Mouse (Mus musculus) testis, postnatal 10 days (tissue): ENCODE measurements around the gene Stard10.
A peak's percentile ranks its signal among the peaks of the same experiment; 100 is the strongest.

ENCODE experiments used
- DNase-seq: peaks from one replicate; pipeline ENCODE4 v3.0.0; 2021; ENCODE audit warnings: low spot score

Gene Stard10

DNA sequence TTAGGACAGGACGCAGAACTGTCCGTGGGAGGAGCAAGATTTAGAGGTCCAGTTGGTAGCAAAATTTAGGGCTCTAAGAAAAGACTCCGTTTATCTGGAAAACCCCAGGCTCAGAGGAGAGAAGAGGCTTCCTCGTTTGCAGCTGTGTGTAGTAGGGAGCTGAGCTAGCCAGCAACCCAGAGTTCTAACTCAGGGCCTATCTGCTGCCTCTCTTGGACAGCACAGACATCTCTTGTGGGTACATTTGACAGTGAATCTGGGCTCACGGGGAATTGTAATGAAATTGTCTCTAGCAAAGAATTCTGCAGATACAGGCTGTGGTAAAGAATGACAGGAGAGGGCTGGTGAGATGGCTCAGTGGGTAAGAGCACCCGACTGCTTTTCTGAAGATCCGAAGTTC, 14.2 kb upstream of the Stard10 start:
- DNase-seq: no peak

DNA sequence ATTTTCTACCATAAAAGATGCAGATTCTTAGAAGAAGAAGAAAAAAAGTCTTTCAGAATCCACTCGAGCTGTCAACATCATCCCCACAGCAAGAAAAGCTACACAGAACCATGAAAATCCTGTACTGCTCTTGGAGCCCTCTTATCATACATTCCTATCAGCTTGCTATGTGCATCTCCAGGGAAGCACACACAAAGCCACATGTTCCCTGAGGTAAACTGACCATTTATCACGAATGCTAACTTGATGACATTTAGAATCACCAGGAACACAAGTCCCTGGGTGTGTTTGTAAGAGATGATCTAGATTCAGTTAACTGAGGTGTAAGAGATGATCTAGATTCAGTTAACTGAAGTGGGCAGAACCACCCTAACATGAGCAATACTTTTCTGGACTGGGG, 10.0 kb upstream of the Stard10 start:
- no peak for DNase-seq

DNA sequence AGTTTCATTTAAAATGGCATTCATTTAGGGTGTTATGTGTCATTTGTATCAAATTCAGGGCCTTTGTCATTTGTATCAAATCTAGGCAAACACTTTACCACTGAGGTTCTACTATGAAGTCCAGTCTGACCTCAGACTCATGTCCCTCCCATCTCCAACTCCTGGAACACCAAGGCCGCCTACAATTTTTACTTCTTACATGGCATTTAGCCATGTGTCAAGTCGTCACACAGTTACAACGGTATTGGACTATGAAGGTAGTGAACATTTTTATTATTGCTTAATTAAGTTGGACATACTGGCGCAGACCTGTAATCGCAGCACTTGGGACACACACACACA, 6.9 kb upstream of the Stard10 start:
- DNase-seq: no peak

DNA sequence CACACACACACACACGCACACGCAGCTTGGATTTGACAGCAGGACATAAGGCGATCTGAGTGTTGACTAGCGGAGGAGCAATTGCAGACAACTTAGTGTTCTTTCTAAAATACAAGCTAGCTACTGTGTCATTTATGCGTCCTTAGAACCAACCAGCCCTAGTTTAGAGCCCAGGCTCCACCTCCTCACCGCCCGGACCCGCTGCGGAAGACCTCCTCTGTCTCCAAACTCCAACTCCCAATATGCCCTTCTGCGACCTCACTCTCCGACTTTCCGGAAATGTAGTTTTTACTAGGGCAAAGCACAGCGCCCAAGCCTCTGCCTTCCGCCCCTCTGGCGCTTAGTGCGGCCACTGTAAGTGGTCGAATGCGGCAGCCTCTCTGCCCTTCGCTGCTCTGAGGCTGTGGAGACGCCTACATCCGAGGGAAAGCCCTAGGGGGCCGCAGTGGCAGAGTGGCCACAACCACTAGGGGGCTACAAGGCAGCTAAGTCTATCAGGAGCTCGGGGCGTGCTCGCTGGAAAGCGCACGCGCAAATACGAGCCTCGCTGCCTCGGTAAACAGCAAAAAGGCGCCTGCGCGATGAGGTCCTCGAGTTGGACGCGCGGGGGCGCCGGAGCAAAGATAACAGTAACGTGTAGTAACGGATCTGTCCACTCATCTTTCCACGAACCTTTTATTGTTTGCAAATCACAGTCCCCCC, 6.4 kb upstream of the Stard10 start:
- peak; percentile 96 for DNase-seq

DNA sequence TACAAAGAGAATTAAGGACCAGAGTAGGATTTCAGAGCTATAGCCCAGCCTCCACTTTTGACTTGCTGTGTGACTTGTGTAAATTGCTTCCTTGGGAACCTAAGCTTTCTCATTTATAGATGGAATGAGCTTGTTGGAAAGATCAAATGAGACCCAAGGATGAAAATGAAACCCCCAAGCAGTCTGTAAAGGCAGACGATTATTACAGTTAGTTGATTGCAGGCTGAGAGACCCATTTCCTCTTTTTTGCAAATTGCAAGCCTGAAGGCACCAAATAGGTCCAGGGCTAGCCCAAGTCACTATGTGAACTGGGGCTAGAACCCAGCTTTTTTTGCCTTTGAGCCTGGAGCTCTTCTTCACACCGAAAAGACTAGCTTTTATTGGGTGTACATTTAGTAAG, 5.8 kb upstream of the Stard10 start:
- DNase-seq: no peak

DNA sequence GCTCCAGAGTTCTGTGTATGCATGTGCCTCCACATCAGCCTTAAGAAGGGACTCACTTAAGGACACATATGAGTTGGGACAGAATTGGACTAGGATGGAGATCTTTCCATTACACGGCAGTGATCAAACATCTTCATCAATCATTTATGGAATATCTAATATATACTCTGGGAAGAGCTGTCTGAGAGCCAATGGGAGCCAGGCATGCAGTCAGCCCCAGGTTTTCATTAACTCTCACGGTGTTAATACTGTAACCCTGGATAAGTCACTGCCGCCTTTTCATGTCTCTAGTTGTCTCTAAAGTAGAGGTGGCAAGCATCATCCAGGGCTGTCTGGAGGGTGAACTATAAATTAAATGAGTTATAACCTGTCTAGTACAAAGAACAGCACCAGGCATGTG, 3.9 kb upstream of the Stard10 start:
- DNase-seq: no peak

DNA sequence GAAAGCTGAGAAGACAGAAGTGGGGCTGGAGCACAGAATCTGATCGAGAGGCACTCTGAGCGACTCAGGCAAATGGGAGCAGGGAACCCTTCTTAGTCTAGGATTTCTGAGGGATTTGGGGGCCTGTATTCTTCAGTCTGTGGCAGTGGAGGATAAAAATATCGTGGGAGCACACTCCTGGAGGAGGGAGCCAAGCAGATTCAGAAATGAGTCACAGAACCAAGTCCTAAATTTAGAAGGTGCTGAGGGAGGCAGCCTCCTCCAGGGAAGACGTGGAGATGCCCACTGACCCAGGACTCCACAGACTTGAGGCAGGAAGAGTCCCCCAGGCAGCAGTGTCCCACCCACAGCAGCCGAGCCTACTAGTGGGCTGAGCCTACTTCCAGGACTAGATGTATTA, 2.5 kb upstream of the Stard10 start:
- DNase-seq: no peak

DNA sequence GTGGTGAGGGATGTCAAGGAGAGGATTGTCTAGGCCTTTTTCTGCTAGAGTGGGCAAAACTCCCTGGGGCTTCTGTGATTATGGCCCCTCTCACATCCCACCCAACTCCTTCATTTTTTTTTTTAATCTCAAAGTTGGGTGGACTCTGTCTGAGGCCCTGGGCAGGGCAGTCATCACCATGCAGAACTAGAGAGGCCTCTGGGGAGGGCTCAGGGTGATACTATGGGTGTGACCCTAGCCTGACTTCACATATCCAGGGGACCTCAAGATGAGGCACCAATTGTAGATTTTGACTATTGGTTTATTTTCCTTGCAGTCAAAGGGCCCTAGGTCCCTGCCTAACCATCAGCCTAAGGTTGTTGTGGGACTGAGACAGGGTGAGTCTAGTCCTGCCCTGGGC, 1.2 kb upstream of the Stard10 start:
- no peak for DNase-seq

DNA sequence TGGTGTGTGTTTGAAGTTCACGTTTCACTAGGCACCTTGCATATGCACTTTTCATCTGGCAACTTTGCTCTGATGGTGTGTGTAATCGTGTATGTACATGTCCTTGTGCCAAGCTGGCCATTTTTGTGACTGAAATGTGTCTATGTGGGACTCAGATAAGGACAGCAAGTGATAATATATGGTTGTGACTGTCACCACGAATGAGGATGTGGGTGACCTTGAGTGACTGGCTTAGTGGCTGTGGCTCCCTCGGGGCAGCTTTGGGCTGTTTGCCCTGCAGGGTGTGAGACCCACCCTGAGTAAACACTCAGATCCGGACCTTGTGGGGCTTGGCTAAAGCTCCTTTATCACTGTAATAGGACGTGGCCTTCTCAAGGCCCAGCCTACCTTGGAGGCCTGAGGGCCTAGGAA, 290 bp upstream of the Stard10 start:
- no peak for DNase-seq

DNA sequence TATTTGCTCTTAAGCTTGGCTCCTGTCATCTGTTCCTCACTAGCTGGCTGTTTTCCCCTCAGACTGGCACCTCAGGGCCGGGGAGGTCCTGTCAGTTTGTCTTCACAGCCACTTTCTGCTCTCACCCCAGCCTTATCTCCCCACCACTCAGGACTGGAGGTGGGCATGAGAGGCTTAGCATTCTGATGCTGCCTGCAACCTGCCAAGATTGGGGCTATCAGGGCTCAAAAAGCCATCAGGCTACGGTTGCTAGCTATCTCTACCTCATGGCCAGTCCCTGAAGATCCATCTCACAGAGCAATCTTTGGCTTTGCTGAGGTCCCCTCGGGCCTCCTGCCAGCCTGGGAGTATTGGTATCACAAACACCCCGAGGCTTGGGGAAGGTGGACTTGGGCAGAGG, 2.0 kb downstream of the Stard10 start:
- no peak for DNase-seq

DNA sequence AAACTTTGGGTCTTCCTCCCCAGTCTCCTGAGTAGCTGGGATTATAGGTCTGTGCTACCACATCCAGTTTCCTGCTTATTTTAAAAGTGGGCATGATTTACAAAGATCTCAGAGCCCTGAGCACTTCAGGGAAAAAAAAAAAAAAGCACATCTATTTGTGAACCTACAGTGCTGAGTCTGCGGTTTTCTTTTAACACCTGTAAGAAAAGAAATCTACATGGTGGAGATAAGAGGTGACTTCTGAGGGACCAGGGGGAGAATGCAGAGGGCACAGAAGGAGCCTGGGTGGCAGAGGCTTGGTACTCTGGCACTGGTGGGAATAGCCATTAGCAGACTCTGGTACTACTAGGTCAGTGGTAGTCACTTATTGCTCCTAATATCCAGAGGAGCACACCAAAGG, 2.9 kb downstream of the Stard10 start:
- DNase-seq: no peak

DNA sequence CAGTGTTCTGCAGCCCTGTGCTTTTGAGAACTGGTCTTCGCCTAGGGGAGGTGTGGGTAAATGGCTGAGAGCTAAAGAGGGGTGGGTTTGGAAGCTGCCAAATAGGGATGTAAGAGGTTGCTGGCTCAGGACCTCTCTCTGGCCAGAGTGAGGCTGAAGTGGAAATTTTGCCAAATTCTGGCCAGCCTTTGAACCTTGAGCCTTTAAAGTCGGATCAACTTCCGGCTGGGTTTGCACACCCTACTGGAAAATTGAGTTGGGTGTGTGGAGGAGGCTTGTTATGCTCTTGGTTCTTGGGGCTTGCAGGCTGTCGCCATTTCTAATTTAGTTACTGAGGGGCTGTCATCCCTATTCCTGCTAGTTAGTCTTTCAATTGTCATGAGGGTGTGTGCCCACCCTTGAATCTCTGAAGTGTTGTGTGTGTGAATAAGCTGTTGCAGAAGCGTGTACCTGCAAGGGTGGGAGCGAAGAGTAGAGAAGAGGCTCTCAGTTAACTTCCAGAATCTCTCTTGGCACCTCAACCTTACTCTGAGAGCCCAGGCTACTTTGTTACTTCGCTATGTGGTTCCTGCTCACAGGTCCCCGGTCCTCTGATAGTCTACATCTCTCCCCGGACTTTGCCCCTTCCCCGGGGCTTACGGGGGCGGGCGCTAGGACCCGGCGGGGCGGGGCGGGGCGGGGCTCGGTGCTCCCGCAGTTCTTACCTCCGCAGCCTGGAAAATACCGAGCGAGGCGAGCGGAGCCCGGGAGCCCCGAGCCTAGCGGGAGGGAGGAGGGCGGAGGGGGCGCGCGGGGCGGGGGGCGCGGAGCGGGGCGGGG, 3.7 kb downstream of the Stard10 start:
- DNase-seq: peak; percentile 58

DNA sequence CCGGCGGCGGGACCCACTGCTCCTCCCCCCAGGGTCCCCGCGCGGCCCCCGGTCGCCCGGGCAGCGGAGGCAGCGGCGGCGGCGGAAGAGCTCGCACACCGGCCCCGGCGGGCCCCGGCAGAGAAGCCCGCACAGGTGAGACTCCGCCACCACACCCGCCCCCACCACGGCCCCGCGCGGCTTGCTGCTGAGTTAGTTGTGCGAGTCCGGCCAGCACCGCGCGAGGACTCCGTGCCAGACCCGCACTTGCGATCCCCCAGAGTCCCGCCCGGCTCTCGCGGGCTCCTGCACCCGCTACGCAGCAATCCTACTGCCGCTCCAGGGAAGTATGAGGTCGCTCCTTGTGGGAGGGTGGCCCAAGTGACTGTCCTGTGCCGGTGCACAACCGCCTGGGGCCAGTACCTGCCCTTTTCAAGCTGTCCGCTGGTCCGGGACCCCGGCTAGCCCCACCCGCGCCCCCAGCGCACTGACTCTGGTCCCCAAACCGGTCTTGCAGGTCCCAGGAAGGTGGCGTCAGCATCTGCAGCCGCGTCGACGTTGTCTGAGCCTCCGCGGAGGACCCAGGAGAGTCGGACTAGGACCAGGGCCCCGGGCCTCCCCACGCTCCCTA, 4.4 kb downstream of the Stard10 start:
- DNase-seq: peak; percentile 67

DNA sequence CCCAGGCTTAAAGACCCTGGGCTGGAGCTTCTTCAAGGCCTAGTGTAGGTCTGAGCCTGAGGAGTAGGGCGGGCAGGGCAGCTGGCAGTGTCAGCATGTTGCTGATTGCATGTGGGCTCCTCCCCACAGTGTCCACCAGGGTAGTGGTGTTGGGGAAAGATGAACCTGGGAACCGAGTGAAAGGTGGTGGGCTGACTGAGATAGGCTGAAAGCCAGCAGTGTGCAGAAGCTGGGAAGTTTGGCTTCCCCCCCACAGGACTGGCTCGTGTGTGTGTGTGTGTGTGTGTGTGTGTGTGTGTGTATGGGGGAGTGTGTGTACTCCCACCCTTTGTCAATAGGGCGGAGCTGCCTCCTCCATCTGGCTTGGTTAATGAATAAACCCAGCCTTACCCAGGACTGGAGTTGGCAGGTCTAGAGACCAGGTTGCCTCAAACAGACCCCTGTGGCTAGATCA, 6.3 kb downstream of the Stard10 start:
- DNase-seq: peak; percentile 57

DNA sequence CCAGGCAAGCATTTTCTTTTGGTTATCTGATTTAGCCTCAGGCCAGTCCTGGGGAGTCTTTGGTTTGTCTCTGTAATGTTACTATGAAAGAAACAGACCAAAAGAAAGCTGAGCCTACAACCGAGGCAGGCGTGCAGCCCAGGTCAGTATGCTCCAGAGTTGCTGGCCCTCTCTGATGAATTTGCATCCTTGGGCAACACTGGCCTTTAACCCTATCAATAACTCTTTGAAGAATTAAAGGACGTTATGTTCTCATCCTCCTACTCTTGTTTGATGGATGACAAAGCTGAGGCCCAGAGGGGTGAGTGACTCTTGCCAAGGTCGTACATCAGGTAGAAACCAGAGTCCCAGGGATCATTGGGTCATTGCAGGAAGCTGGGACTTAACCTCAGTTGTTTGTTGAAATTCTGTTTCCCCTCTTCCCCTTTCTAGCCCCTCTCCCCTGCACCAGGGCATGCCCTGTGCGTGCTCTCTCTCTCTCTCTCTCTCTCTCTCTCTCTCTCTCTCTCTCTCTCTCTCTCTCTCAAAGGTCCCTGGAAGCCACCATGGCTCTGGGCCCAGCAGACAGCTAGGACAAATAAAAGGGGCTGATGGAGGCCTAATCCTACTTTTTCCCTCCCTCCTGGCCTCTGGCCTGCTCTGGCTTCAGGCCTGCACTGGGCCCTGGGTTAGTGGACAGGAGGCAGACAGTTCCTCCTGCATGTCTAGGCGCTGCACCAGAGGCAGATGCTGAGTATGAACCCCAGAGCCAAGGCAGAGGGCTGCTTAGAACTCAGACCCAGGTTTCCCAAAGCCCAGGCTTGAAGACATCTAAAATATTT, 7.5 kb downstream of the Stard10 start:
- DNase-seq: peak; percentile 55

DNA sequence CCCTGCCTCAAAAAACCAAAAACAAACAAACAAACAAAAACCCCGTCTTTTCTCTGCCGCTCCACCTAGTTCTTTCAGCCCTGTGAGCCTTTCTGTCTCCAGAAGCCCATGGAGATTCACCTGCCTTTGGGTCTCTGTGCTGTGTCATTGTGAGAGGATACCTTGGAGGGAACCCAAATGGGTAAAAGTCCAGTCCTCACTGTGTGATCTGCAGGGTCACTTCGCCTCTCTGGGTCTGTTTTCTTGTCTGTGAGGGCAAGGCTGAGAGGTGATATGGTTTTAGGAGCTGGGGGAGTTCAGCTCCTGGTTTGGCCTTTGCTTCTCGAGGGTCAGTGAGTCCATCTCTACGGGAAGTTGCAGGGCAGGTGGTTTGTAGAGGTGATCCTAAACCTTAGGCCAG, 9.1 kb downstream of the Stard10 start:
- no peak for DNase-seq

DNA sequence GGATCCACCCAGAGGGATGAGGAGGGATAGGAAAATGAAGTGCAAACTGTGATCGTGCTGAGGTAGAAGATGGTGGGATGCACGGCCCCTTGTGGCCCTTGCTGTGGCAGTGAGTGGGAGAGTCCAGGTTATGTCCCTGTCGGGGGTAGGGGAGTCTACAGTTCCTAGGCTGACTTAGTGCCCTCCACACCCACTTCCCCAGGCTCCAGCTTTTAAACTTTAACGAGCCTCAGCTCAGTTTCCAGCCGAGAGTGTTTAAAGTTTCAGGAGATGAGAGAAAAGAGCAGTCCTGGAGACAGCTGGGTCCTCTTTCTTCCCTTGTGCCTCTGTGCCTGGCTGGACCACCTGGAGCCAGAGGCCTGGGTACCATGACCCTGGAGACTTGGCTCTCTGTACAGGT, 10.4 kb downstream of the Stard10 start:
- no peak for DNase-seq

DNA sequence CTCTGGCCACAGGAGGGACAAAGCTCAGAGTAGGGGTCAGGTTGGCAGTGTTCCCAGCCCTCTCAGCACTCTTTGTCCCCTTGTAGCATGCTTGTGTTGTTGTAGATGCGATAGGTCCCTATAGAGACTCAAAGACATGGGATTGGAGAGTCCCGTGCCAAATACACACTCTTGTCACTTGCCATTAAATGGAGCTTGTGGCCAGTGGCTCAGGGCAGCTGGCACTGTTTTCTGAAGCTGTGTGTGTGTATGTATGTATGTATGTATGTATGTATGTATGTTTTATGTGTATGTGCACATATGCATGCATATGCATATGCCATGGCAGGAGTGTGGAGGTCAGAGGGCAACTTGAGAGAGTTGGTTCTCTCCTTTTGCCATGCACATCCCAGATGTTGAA, 10.9 kb downstream of the Stard10 start:
- no peak for DNase-seq

DNA sequence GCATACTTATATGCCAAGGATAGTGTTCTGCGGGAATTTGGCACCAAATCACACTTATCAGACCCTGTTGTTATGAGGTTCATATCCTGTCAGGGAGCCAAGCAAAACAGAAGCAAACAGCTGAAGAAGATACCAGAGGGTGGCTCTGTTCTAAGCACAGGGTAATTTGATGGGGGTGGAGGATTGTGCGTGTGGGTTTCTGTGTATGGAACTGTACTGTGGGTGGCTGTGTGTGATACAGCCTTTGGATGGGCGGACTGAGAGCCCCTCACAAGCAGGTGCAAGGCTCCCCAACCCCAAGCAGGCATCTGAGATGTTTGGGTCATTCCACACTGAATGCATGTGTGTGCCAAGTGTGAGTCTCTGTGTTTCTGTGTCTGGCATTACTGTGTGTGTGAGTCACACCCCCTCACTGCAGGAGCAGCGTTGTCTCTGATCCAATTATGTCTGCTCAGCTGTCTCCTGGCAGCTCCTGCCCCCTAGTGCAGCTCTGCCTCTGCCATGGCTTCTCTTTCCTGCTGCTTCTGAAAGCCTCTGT, 11.8 kb downstream of the Stard10 start:
- no peak for DNase-seq

DNA sequence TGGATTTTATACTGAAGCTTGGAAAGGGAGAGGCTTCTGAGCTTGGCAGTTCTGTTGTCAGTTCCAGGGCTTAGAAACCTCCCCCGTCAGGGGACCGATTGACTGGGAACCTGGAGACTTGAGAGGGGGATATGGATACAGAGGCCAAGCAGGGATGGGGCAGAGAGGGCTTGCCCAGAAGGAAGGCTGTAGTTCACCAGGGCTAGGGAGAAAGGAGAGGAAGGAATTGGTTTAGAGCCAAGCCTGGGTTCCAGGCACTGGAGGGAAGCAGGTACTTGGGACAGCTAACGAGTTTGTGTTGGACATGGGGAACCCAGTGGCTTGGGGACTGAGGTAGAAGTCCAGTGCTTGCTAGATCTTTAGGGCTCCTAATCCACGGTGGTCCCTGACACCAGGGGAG, 12.7 kb downstream of the Stard10 start:
- no peak for DNase-seq

DNA sequence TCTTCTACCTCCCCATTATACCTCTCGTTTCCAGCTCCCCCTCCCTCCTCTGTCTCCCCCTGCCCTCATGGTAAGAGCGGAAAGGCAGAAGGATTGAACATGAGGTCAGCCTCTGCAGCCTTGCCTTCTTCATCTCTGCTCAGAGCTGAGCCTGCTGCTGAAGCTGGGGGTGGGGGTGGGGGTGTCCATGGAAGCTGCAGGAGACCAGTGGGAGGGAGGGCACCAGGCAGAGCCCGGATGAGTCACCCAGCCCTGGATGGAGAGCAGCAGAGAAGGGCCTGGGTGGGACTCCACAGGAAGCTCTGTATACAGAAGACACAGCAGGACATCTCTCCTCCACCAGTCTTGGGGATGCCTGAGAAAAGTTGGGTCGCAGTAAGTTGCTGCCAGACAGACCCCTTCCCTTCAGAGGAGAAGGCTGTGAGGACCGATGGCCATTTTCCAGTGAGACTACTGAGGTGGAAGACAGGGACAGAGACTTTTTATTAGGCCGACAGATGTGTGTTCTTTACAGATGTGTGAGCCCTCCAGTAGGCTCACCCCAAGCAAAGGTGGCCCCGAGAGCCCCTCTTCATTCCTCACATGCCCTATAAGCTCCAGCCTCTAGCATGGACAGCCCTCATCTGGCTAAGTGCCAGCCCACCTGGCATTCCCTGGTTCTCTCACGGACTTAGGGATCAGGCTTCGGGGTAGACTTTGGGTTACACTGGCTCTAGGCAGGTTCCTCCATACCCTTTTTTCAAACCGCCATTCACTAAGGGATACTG, 13.4 kb downstream of the Stard10 start:
- no peak for DNase-seq

DNA sequence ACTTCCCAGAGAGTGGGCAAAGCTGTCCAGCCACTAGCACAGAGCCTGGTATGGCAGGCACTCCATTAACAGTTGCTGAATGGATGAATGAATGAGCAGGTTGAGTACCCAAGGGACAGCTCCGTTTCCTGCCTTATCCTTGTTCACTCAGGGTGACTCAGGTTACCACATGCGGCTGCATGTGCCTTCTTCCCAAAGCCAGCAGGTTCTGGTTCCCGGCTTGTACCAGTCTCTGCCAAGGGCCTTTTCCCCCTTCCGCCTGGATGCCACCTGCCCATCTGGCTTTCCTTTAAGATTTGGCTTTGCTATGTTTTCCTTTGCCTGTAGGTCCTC, 13.9 kb downstream of the Stard10 start:
- DNase-seq: no peak
